Mouse (Mus musculus) thymus, adult 2 months (tissue): Measurements from ENCODE around the gene Depp1.

Experiments
- CTCF ChIP-seq: fragments of 200-500 bp; IDR thresholded peaks from 2 replicates; pipeline ENCODE4 v1.5.1; 2012; ENCODE audit warnings: mild to moderate bottlenecking, control low read depth, low read length, moderate library complexity, borderline replicate concordance; ENCODE audit not compliant: control insufficient read depth, poor library complexity, insufficient read depth; ENCODE audit errors: extremely low read depth
- POLR2A ChIP-seq: fragments of 200-500 bp; IDR thresholded peaks from 2 replicates; pipeline ENCODE4 v1.6.1; 2012; ENCODE audit warnings: mild to moderate bottlenecking, low read length, control low read depth, moderate library complexity; ENCODE audit not compliant: control insufficient read depth, poor library complexity, insufficient read depth; ENCODE audit errors: extremely low read depth

- TF ChIP-seq POLR2A = no peak
- no peak for TF ChIP-seq CTCF
Measured at GRCm38 (mm10) chr6:116694346-116694745, 43.9 kb downstream of the Depp1 start.
